Mouse (Mus musculus): ENCODE data around the gene Slfn3. TPM values are rescaled to one million over a fixed set of nuclear protein-coding genes. Genes with fewer than 3 reads are reported as not detected.
"Not testable (repeated sequence)": the region's sequence is repeated elsewhere in the genome, so short reads cannot be mapped to it uniquely, and the experiment has no call there.

The Slfn3 gene
- total RNA-seq, 2 experiments from 2014 or later: 0.32 to 0.41 TPM

GRCm38 (mm10) chr11:83227926-83228723 lies 37.0 kb downstream of the Slfn3 start:
- DNase-seq (ENCODE audit: low spot score in 2 of 2): no peak
- no peak for TF ChIP-seq CTCF (conservative IDR thresholded peaks at IDR 0.05)
- no peak overlapping the region for H3K27ac ChIP-seq
- H3K4me3 ChIP-seq: no peak overlapping the region

- TF ChIP-seq CTCF (conservative IDR thresholded peaks at IDR 0.05): peak; percentile 67
- no peak for DNase-seq (ENCODE audit: low spot score in 2 of 2)
- no peak overlapping the region for H3K4me3 ChIP-seq
- H3K27ac ChIP-seq: no peak overlapping the region
Observed at GRCm38 (mm10) chr11:83230966-83231365, 39.8 kb downstream of the Slfn3 start.

GRCm38 (mm10) chr11:83233621-83234020 lies 42.5 kb downstream of the Slfn3 start:
- not testable (repeated sequence) for DNase-seq (ENCODE audit: low spot score in 2 of 2); H3K4me3 ChIP-seq; H3K27ac ChIP-seq

GRCm38 (mm10) chr11:83237390-83237789 lies 46.3 kb downstream of the Slfn3 start:
- not testable (repeated sequence) for DNase-seq (ENCODE audit: low spot score in 2 of 2); H3K27ac ChIP-seq; H3K4me3 ChIP-seq

GRCm38 (mm10) chr11:83238389-83238788 lies 47.3 kb downstream of the Slfn3 start:
- no peak overlapping the region for H3K27ac ChIP-seq
- no peak for TF ChIP-seq CTCF (conservative IDR thresholded peaks at IDR 0.05)
- H3K4me3 ChIP-seq: no peak overlapping the region

GRCm38 (mm10) chr11:83239811-83240210 lies 48.7 kb downstream of the Slfn3 start:
- no peak for DNase-seq (ENCODE audit: low spot score in 2 of 2)
- no peak for TF ChIP-seq CTCF (conservative IDR thresholded peaks at IDR 0.05)
- Histone ChIP-seq H3K27ac (no peak overlapping the region), H3K4me3 (no peak overlapping the region)

More at GRCm38 (mm10) chr11:83238389-83238788, 47.3 kb downstream of the Slfn3 start:
- no peak for DNase-seq (ENCODE audit: low spot score in 2 of 2)

GRCm38 (mm10) chr11:83257211-83257610 lies 66.1 kb downstream of the Slfn3 start:
- DNase-seq (ENCODE audit: low spot score in 2 of 2); H3K27ac ChIP-seq; H3K4me3 ChIP-seq: not testable (repeated sequence)

- TF ChIP-seq CTCF (conservative IDR thresholded peaks at IDR 0.05): no peak
- no peak overlapping the region for H3K27ac ChIP-seq
- H3K4me3 ChIP-seq: no peak overlapping the region
- DNase-seq (ENCODE audit: low spot score in 2 of 2): no peak
Observed at GRCm38 (mm10) chr11:83262673-83263072, 71.5 kb downstream of the Slfn3 start.

GRCm38 (mm10) chr11:83263146-83263545 lies 72.0 kb downstream of the Slfn3 start:
- Histone ChIP-seq H3K4me3 (no peak overlapping the region), H3K27ac (no peak overlapping the region)
- TF ChIP-seq CTCF (conservative IDR thresholded peaks at IDR 0.05): peak; percentile 75
- no peak for DNase-seq (ENCODE audit: low spot score in 2 of 2)

Other genes with a start within 250 kb of the Slfn3 start
- 1 to 10 TPM; 2.5 to 4.0 TPM for gene Slfn5, start 240.0 kb upstream of the Slfn3 start, total RNA-seq (2021)
- gene Slfn9, start 199.5 kb upstream of the Slfn3 start, total RNA-seq (2021): under 1 TPM; 0.27 to 0.49 TPM
- under 1 TPM; 0.44 to 0.69 TPM for gene Slfn8, start 170.5 kb upstream of the Slfn3 start, total RNA-seq (2021)
- gene Slfn2, start 126.2 kb upstream of the Slfn3 start, total RNA-seq (2021): under 1 TPM; 0.44 to 0.56 TPM
- gene Slfn1, start 74.5 kb upstream of the Slfn3 start, total RNA-seq (2021): not detected
- gene Slfn4, start 16.1 kb upstream of the Slfn3 start, total RNA-seq (2021): not detected
- not detected for gene Slfn14, start 95.4 kb downstream of the Slfn3 start, total RNA-seq (2021)
- 100 to 1,000 TPM; 319 to 331 TPM for gene Ap2b1, start 107.7 kb downstream of the Slfn3 start, total RNA-seq (2021)
- 10 to 100 TPM; 11.0 to 11.2 TPM for gene Pex12, start 111.3 kb downstream of the Slfn3 start, total RNA-seq (2021)
- gene Rasl10b, start 217.8 kb downstream of the Slfn3 start, total RNA-seq (2021): 100 to 1,000 TPM; 229 to 234 TPM
- gene Gas2l2, start 238.1 kb downstream of the Slfn3 start, total RNA-seq (2021): under 1 TPM in 1 of 2 experiments, not detected in 1; 0.28 TPM
- not detected for gene 1700020L24Rik, start 246.3 kb downstream of the Slfn3 start, total RNA-seq (2021)

All from layer of hippocampus, adult 2 months (tissue).